Mouse (Mus musculus) forebrain, postnatal 0 days (tissue): ENCODE measurements at regions not wholly inside any gene's neighbourhood (a gene's known extent, or its start where the extent isn't known, plus 50 kb on each side); places are given as distances from the start of the nearest gene placed in this dataset.

Experiments used
- ATAC-seq: fragments of 200-750 bp; cut with Nextera tagmentation; 2 replicates; pipeline ENCODE4 v1.8.0; 2017; ENCODE audit warnings: mild to moderate bottlenecking, moderate library complexity
- DNase-seq: peaks from one replicate; pipeline ENCODE4 v3.0.0-alpha.2; 2015
- H3K27ac ChIP-seq: fragments of 300-500 bp; sonication (generic); 2 replicates; pipeline ENCODE4 v1.5.1; 2014; ENCODE audit warnings: low read depth, mild to moderate bottlenecking, antibody characterized with exemption, low read length, moderate library complexity, mixed read lengths
- H3K27me3 ChIP-seq: fragments of 300-500 bp; sonication (generic); 2 replicates; pipeline ENCODE4 v1.6.1; 2014; ENCODE audit warnings: mild to moderate bottlenecking, low read length, mixed read lengths; ENCODE audit not compliant: insufficient read depth
- H3K36me3 ChIP-seq: fragments of 300-500 bp; sonication (generic); 2 replicates; pipeline ENCODE4 v1.6.1; 2014; ENCODE audit warnings: mild to moderate bottlenecking, moderate library complexity; ENCODE audit not compliant: insufficient read depth
- H3K4me1 ChIP-seq: fragments of 300-500 bp; sonication (generic); 2 replicates; pipeline ENCODE4 v1.6.1; 2014; ENCODE audit warnings: antibody characterized with exemption; ENCODE audit not compliant: insufficient read depth
- H3K4me2 ChIP-seq: fragments of 300-500 bp; sonication (generic); 2 replicates; pipeline ENCODE4 v1.6.1; 2014; ENCODE audit warnings: low read depth, mild to moderate bottlenecking, moderate library complexity
- H3K4me3 ChIP-seq: fragments of 300-500 bp; sonication (generic); 2 replicates; pipeline ENCODE4 v1.5.1; 2014; ENCODE audit warnings: low read depth, low read length, mixed read lengths
- H3K9ac ChIP-seq: fragments of 300-500 bp; sonication (generic); 2 replicates; pipeline ENCODE4 v1.6.1; 2014; ENCODE audit warnings: mild to moderate bottlenecking
- H3K9me3 ChIP-seq: fragments of 300-500 bp; sonication (generic); 2 replicates; pipeline ENCODE4 v1.6.1; 2016; ENCODE audit warnings: low read length
- CTCF ChIP-seq: sonication (generic); IDR thresholded peaks from 2 replicates; pipeline ENCODE4 v1.5.1; 2016; ENCODE audit warnings: antibody characterized with exemption, control low read depth, low read depth

DNA sequence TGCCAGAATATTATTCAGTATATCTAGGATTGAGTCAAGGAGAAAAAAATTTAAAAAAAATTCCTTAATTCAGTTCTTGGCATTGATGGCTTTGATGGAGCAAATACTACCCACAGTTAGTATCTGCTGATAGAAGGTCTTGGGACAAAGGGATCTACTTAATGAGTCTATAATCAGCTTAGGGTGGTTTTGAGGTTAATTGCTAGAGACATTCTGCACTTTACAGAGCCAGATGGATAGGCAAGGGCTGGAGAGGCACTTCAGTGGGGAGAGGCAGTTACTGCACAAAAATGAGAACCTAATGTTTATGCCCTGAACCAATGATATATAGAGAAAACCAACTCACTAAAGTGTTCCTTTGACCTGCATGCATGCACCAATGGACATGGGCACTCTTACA, 51.8 kb upstream of the Lsm8 start:
- ATAC-seq: no peak

More for the DNA sequence above, 51.8 kb upstream of the Lsm8 start:
- no peaks in the 10 kb centered on the region for H3K9me3 ChIP-seq
- H3K4me1 ChIP-seq: no peaks in the 10 kb centered on the region; the same call in 1 of the 2 replicates
- no peak for DNase-seq
- no peak for TF ChIP-seq CTCF
- H3K27me3 ChIP-seq: no peaks in the 10 kb centered on the region
- H3K4me2 ChIP-seq: no peak overlapping the region
- H3K4me3 ChIP-seq: no peak overlapping the region
- no peaks in the 10 kb centered on the region for H3K36me3 ChIP-seq
- H3K27ac ChIP-seq: no peak overlapping the region
- H3K9ac ChIP-seq: no peak overlapping the region
